Mouse (Mus musculus): ENCODE data around the gene Hilpda. TPM values are rescaled to one million over a fixed set of nuclear protein-coding genes. Genes with fewer than 3 reads are reported as not detected.
A peak's percentile ranks its signal among the peaks of the same experiment; 100 is the strongest.

Hilpda gene
- polyA plus RNA-seq, 1 experiment from 2014 or later = 24.1 TPM

DNA sequence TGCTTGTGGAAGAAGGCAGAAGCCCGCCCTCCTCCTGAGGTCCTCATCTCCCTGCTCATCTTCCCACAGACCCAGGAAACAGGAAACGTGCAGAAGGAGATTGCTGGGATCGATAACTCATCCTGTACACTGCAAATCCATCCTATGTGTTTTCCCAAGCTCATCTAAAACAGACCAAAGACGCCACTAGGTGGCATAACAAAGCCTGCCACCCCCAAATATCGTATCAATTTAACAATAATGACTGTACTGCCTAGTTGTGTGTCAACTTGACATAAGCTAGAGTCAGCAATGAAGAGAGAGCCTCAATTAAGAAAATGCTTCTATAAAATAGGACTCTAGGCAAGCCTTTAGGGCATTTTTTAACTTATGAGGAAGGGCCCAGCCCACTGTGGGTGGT, 31.4 kb downstream of the Hilpda start:
- no peaks in the 10 kb centered on the region for H3K9me3 ChIP-seq (ENCODE audit: low read length)
- DNase-seq (no peak), ATAC-seq (no peak)
- no peaks in the 10 kb centered on the region for H3K36me3 ChIP-seq (replicated peaks; ENCODE audit: insufficient read depth, low read length)
- no peak overlapping the region for H3K4me3 ChIP-seq (ENCODE audit: low read depth, low read length)
- no peaks in the 10 kb centered on the region for H3K4me1 ChIP-seq (ENCODE audit: insufficient read depth)
- 50% methylated on average over 5 of the region's 5 CpGs for WGBS (ENCODE audit: insufficient replicate concordance)
- H3K4me2 ChIP-seq (ENCODE audit: low read depth, low read length) = no peak overlapping the region
- no peak overlapping the region for H3K9ac ChIP-seq (replicated peaks)
- TF ChIP-seq EP300 (IDR thresholded peaks at IDR 0.05; ENCODE audit: low read depth) (no peak), CTCF (IDR thresholded peaks at IDR 0.05; ENCODE audit: low read depth) (peak; percentile 28; the same call in 1 of the 2 replicates)
- H3K27ac ChIP-seq (ENCODE audit: low read depth) = no peak overlapping the region
- no peaks in the 10 kb centered on the region for H3K27me3 ChIP-seq (ENCODE audit: insufficient read depth, low read length)

DNA sequence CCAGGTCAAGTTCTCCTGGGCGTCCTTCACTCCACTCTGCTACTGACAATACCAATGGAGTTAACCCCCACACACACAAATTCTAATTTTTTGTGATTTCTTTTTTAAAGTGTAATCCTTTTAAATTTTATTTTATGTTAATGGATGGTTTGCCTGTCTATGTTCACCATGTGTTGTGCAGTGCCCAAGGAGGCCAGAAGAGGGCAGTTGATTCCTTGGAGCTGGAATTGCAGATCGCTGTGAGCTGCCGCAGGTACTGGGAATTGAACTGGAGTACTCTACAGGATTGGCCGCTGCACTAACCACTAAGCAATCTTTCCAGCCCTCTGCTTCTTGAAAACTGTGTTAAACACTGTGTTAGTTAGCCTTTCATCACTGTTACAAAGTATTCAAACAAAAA, 33.2 kb downstream of the Hilpda start:
- no peak for DNase-seq
- no peak overlapping the region for H3K4me3 ChIP-seq (ENCODE audit: low read depth, low read length)
- no peaks in the 10 kb centered on the region for H3K9me3 ChIP-seq (ENCODE audit: low read length)
- no peak for ATAC-seq
- H3K4me1 ChIP-seq (ENCODE audit: insufficient read depth) = no peaks in the 10 kb centered on the region
- H3K27ac ChIP-seq (ENCODE audit: low read depth) = no peak overlapping the region
- WGBS (ENCODE audit: insufficient replicate concordance) = 87% methylated on average over 4 of the region's 4 CpGs
- TF ChIP-seq CTCF (IDR thresholded peaks at IDR 0.05; ENCODE audit: low read depth) (0 out of 2 replicates have a peak, but pooled peaks have one; percentile 9), EP300 (IDR thresholded peaks at IDR 0.05; ENCODE audit: low read depth) (no peak)
- no peak overlapping the region for H3K4me2 ChIP-seq (ENCODE audit: low read depth, low read length)
- H3K36me3 ChIP-seq (replicated peaks; ENCODE audit: insufficient read depth, low read length) = no peaks in the 10 kb centered on the region
- no peak overlapping the region for H3K9ac ChIP-seq (replicated peaks)
- H3K27me3 ChIP-seq (ENCODE audit: insufficient read depth, low read length) = no peaks in the 10 kb centered on the region

DNA sequence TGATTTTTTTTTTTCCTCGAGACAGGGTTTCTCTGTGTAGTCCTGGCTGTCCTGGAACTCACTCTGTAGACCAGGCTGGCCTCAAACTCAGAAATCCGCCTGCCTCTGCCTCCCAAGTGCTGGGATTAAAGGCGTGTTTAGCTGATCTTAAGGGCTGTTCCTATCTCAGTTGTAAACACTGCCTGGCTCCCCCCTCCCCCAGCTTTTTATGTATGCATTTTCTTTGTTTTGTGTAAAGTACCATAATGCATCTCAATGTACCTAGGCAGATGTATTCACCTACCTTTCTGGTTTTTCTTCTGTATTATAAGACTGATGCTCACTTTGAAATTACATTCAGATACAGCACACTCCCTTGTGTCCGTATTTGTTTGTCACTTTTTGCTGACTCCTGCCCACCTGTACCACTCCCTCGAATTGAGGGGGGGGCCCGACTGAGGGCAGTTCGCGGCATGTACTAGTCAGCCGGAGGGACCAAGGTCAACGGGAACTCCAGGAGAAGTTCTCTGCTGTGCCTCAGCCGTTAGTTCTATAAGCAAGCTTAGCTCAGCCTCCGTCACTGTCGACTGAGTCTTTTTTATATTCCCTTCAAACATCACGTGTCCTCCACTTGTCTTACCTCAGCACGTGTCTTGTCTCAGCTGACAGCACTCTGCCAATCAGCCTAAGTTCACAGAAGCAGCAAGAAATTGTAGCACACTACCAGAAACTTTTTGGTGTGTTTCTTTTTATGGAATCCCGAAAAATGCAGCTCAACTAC, 36.7 kb downstream of the Hilpda start:
- no peak overlapping the region for H3K9ac ChIP-seq (replicated peaks)
- no peaks in the 10 kb centered on the region for H3K36me3 ChIP-seq (replicated peaks; ENCODE audit: insufficient read depth, low read length)
- no peak overlapping the region for H3K4me2 ChIP-seq (ENCODE audit: low read depth, low read length)
- no peaks in the 10 kb centered on the region for H3K4me1 ChIP-seq (ENCODE audit: insufficient read depth)
- ATAC-seq (no peak), DNase-seq (no peak)
- 82% methylated on average over 16 of the region's 16 CpGs for WGBS (ENCODE audit: insufficient replicate concordance)
- H3K9me3 ChIP-seq (ENCODE audit: low read length) = no peaks in the 10 kb centered on the region
- H3K27ac ChIP-seq (ENCODE audit: low read depth) = no peak overlapping the region
- no peaks in the 10 kb centered on the region for H3K27me3 ChIP-seq (ENCODE audit: insufficient read depth, low read length)
- H3K4me3 ChIP-seq (ENCODE audit: low read depth, low read length) = no peak overlapping the region
- TF ChIP-seq EP300 (IDR thresholded peaks at IDR 0.05; ENCODE audit: low read depth) = no peak
- no peak for TF ChIP-seq CTCF (IDR thresholded peaks at IDR 0.05; ENCODE audit: low read depth)

DNA sequence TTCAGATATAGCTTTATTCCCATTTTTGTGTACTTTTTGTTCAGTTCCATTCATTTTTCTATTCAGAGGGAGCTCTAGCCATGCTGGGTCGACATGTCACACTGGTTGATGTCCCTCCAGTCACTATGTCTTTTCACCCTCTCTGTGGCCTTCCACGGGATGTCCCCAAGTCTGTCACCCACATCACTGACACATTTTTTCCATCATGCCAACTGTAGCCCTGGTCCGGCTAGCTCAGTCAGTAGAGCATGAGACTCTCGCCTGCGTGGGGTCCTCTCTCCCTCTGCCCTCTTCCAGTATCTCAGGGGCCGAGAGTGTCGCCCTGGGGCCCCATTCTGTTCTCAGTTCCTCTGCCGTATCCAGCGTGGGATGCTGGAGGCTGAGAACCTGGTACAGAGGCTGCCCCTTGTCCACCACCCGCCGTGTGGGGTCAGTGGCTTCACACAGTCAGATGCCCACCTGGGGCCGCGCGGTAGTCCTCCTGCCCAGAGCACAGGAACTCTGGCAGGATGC, 41.5 kb downstream of the Hilpda start:
- Histone ChIP-seq H3K9me3 (ENCODE audit: low read length) (no peaks in the 10 kb centered on the region), H3K4me3 (ENCODE audit: low read depth, low read length) (no peak overlapping the region), H3K9ac (replicated peaks) (no peak overlapping the region), H3K27ac (ENCODE audit: low read depth) (no peak overlapping the region), H3K4me1 (ENCODE audit: insufficient read depth) (no peaks in the 10 kb centered on the region), H3K4me2 (ENCODE audit: low read depth, low read length) (no peak overlapping the region), H3K27me3 (ENCODE audit: insufficient read depth, low read length) (no peaks in the 10 kb centered on the region), H3K36me3 (replicated peaks; ENCODE audit: insufficient read depth, low read length) (no peaks in the 10 kb centered on the region)
- whole genome bisulfite sequencing (ENCODE audit: insufficient replicate concordance) = 71% methylated on average over 14 of the region's 14 CpGs
- no peak for TF ChIP-seq EP300 (IDR thresholded peaks at IDR 0.05; ENCODE audit: low read depth)
- TF ChIP-seq CTCF (IDR thresholded peaks at IDR 0.05; ENCODE audit: low read depth) = no peak
- ATAC-seq (no peak), DNase-seq (no peak)

DNA sequence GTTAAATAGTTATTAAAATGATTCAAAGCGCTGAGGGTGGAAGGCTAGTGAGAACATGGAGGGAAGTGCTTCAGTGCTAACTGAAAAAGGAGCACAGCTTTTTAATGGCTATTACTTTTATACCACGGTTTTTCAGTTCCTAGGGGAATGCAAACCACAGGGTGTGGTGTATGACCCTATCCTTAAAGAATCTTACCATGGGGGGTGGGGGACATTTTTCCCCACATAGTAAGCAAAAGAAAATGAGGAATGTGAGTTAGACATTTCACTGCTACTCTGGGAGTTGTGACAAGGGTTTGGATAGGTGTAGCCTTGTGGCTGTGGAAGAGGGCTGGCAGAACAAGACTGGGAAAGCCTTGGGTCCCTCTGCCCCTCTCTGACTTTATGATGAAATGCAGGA, 45.0 kb downstream of the Hilpda start:
- no peaks in the 10 kb centered on the region for H3K4me1 ChIP-seq (ENCODE audit: insufficient read depth)

DNA sequence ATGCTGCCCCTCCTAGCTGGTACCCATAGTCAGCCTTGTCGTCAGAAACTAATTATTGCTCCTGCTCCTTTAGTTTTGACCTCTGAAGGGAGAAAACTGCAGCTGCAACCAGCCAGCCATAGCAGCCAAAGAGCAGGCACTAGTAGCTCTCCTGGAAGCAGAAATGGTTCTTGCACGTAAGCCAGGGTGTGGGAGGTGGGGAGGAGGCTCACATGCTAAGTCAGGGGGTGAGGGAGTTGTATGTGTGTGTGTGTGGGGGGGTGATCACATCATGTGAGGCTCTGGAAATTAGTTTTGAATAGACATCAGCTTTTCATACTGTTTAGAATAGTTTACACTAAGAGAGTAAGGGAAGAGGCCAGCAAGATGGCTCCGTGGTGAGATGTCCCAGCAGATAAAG, 45.7 kb downstream of the Hilpda start:
- no peak overlapping the region for H3K4me3 ChIP-seq (ENCODE audit: low read depth, low read length)
- no peaks in the 10 kb centered on the region for H3K9me3 ChIP-seq (ENCODE audit: low read length)
- no peaks in the 10 kb centered on the region for H3K27me3 ChIP-seq (ENCODE audit: insufficient read depth, low read length)
- DNase-seq (no peak), ATAC-seq (no peak)
- 64% methylated on average over 3 of the region's 3 CpGs for WGBS (ENCODE audit: insufficient replicate concordance)
- H3K36me3 ChIP-seq (replicated peaks; ENCODE audit: insufficient read depth, low read length) = no peaks in the 10 kb centered on the region
- H3K4me1 ChIP-seq (ENCODE audit: insufficient read depth) = no peaks in the 10 kb centered on the region
- TF ChIP-seq CTCF (IDR thresholded peaks at IDR 0.05; ENCODE audit: low read depth) (no peak), EP300 (IDR thresholded peaks at IDR 0.05; ENCODE audit: low read depth) (no peak)
- no peak overlapping the region for H3K4me2 ChIP-seq (ENCODE audit: low read depth, low read length)
- no peak overlapping the region for H3K27ac ChIP-seq (ENCODE audit: low read depth)
- no peak overlapping the region for H3K9ac ChIP-seq (replicated peaks)

More for the DNA sequence above, 45.0 kb downstream of the Hilpda start:
- ATAC-seq = no peak
- Histone ChIP-seq H3K9me3 (ENCODE audit: low read length) (no peaks in the 10 kb centered on the region), H3K4me3 (ENCODE audit: low read depth, low read length) (no peak overlapping the region), H3K27me3 (ENCODE audit: insufficient read depth, low read length) (no peaks in the 10 kb centered on the region), H3K4me2 (ENCODE audit: low read depth, low read length) (no peak overlapping the region), H3K9ac (replicated peaks) (no peak overlapping the region), H3K36me3 (replicated peaks; ENCODE audit: insufficient read depth, low read length) (no peaks in the 10 kb centered on the region), H3K27ac (ENCODE audit: low read depth) (no peak overlapping the region)
- TF ChIP-seq EP300 (IDR thresholded peaks at IDR 0.05; ENCODE audit: low read depth) = no peak
- no peak for DNase-seq
- 68% methylated on average over 2 of the region's 2 CpGs for WGBS (ENCODE audit: insufficient replicate concordance)

Data from liver, postnatal 0 days (tissue).